Mouse (Mus musculus) bone marrow, adult 2 months (tissue): Measurements from ENCODE around the gene Trappc5. TPM values are rescaled to one million over a fixed set of nuclear protein-coding genes. Genes with fewer than 3 reads are reported as not detected.

Experiments
- H3K27ac ChIP-seq: fragments of 200-500 bp; 2 replicates; pipeline ENCODE4 v1.5.1; 2012; ENCODE audit warnings: low read depth, mild to moderate bottlenecking, control low read depth, inconsistent platforms, low read length; ENCODE audit not compliant: control insufficient read depth, poor library complexity, insufficient read depth
- H3K4me1 ChIP-seq: fragments of 200-500 bp; 2 replicates; pipeline ENCODE4 v1.6.1; 2011; ENCODE audit warnings: low read length; ENCODE audit not compliant: control insufficient read depth, insufficient read depth
- H3K4me3 ChIP-seq: fragments of 200-500 bp; replicated peaks from 2 replicates; pipeline ENCODE3; 2011; ENCODE audit warnings: mild to moderate bottlenecking, low read depth, low read length, control low read depth; ENCODE audit not compliant: control insufficient read depth
- CTCF ChIP-seq: fragments of 200-500 bp; IDR thresholded peaks from 2 replicates; pipeline ENCODE4 v1.5.1; 2011; ENCODE audit warnings: low read length, control low read depth; ENCODE audit not compliant: control insufficient read depth, insufficient read depth
- POLR2A ChIP-seq: fragments of 200-500 bp; IDR thresholded peaks from 2 replicates; pipeline ENCODE4 v1.6.1; 2011; ENCODE audit warnings: low read depth, mild to moderate bottlenecking, control low read depth, low read length, borderline replicate concordance; ENCODE audit not compliant: control insufficient read depth
- WGBS: fragments of 180-500 bp; shearing (Covaris S2); methylation state at CpG from one replicate; pipeline ENCODE4 v1.1.7; 2018; 5-methylcytosine and 5-hydroxymethylcytosine counted together
- polyA plus RNA-seq: library from polyadenylated mRNA; stranded (reverse); fragments of >200 nt; gene quantifications from 2 replicates; pipeline ENCODE4 v1.2.4, GENCODE M21; 2011; ENCODE audit warnings: low replicate concordance; ENCODE audit not compliant: missing spikeins, insufficient read depth, insufficient read length

The Trappc5 gene
- polyA plus RNA-seq, 1 experiment: 10.0 TPM

GRCm38 (mm10) chr8:3705711-3706110, 29.6 kb downstream of the Trappc5 start:
- 37% methylated on average over 4 of the region's 4 CpGs for WGBS
- no peak overlapping the region for H3K4me3 ChIP-seq
- no peak overlapping the region for H3K27ac ChIP-seq
- peaks cover 5% of the 10 kb centered on the region for H3K4me1 ChIP-seq
- TF ChIP-seq POLR2A (no peak), CTCF (peak; percentile 37)

GRCm38 (mm10) chr8:3707611-3708010, 31.5 kb downstream of the Trappc5 start:
- H3K4me3 ChIP-seq: no peak overlapping the region
- WGBS: 78% methylated on average over 7 of the region's 7 CpGs
- H3K27ac ChIP-seq: no peak overlapping the region
- H3K4me1 ChIP-seq: peaks cover 9% of the 10 kb centered on the region
- no peak for TF ChIP-seq CTCF
- no peak for TF ChIP-seq POLR2A

DNA sequence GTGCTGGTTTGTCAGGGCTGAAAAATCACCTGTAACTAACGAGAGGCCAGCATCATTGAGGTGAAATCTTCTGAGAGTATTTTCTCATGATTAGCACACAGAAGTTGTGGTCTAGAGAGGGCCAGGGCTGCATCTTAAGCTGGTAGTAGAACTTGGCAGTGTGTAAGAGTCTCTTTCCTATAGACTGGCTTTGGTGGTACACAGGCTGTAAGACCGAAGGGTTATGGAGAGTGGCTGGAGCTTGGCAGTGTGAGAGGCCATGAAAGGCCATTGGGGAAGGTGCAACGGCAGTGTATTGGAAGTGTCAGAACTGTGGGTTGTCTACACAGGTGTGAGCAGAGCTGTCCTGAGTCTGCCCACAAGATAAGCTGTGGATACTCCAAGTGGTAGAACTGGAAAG, 34.2 kb downstream of the Trappc5 start:
- WGBS: 33% methylated on average over 3 of the region's 3 CpGs
- TF ChIP-seq CTCF (no peak), POLR2A (no peak)
- Histone ChIP-seq H3K27ac (peak overlapping the region; percentile 87), H3K4me1 (peaks cover 9% of the 10 kb centered on the region), H3K4me3 (no peak overlapping the region)

DNA sequence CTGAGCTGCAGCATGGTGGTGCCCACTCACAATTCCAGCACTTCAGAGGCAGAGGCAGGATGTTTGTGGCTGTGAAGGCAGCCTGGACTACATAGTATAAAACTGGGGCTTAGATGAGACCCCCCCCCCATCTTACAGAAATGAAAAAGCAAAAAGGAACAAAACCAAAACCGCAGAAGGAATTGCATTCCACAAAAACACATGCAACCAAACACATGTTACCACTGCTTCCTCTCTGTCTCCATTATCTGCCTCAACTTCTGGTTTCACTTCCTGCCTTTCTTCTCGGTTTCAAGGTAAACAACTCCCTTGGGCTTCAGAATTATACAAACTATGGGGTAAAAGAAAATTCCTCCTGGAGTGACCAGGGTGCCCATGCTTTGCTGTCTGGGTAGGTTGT, 35.5 kb downstream of the Trappc5 start:
- Histone ChIP-seq H3K27ac (peak overlapping the region; percentile 79), H3K4me3 (peak overlapping the region; percentile 47), H3K4me1 (peaks cover 9% of the 10 kb centered on the region)
- TF ChIP-seq POLR2A (no peak), CTCF (no peak)
- 2% methylated on average over 2 of the region's 2 CpGs for WGBS

- no peak for TF ChIP-seq CTCF
- TF ChIP-seq POLR2A: no peak
- Histone ChIP-seq H3K4me3 (no peak overlapping the region), H3K27ac (no peak overlapping the region), H3K4me1 (no peaks in the 10 kb centered on the region)
- WGBS: 85% methylated on average over 12 of the region's 12 CpGs
Observed at GRCm38 (mm10) chr8:3717321-3717954, 41.3 kb downstream of the Trappc5 start.

- no peak overlapping the region for H3K27ac ChIP-seq
- 31% methylated on average over 14 of the region's 14 CpGs for WGBS
- no peak overlapping the region for H3K4me3 ChIP-seq
- no peaks in the 10 kb centered on the region for H3K4me1 ChIP-seq
- peak; percentile 99 for TF ChIP-seq CTCF
- TF ChIP-seq POLR2A: no peak
Observed at GRCm38 (mm10) chr8:3718559-3718958, 42.5 kb downstream of the Trappc5 start.

- TF ChIP-seq POLR2A: no peak
- no peak for TF ChIP-seq CTCF
- Histone ChIP-seq H3K27ac (no peak within 1 kb of the TSS), H3K4me3 (no peak within 1 kb of the TSS), H3K4me1 (no peaks in the 10 kb centered on the region)
- 65% methylated on average over 5 of the region's 5 CpGs for WGBS
Observed at GRCm38 (mm10) chr8:3720551-3720950, 44.5 kb downstream of the Trappc5 start, which contains the start of gene Clec4g. Gene Clec4g (minus strand): TSS chr8:3720651.

- no peaks in the 10 kb centered on the region for H3K4me1 ChIP-seq
- 35% methylated on average over 1 of the region's 1 CpGs for WGBS
- TF ChIP-seq CTCF (no peak), POLR2A (no peak)
- no peak overlapping the region for H3K27ac ChIP-seq
- H3K4me3 ChIP-seq: no peak overlapping the region
Observed at GRCm38 (mm10) chr8:3721041-3721440, 44.9 kb downstream of the Trappc5 start.

Other genes with a start within 250 kb of the Trappc5 start
- gene Pex11g, start 208.6 kb upstream of the Trappc5 start, polyA plus RNA-seq: 1.7 and 2.6 TPM in 2 replicates
- gene Tex45, start 205.4 kb upstream of the Trappc5 start, polyA plus RNA-seq: 1.00 TPM in 1 of 2 replicates, not detected in the other
- 3.9 and 5.8 TPM in 2 replicates for gene Zfp358, start 183.2 kb upstream of the Trappc5 start, polyA plus RNA-seq
- 97.4 and 154 TPM in 2 replicates for gene Mcoln1, start 175.8 kb upstream of the Trappc5 start, polyA plus RNA-seq
- 36.3 and 52.7 TPM in 2 replicates for gene Pnpla6, start 160.9 kb upstream of the Trappc5 start, polyA plus RNA-seq
- not detected in 2 replicates for gene C330021F23Rik, start 108.3 kb upstream of the Trappc5 start, polyA plus RNA-seq
- gene Camsap3, start 89.0 kb upstream of the Trappc5 start, polyA plus RNA-seq: 1.1 and 4.1 TPM in 2 replicates
- 22.4 and 40.3 TPM in 2 replicates for gene Xab2, start 55.0 kb upstream of the Trappc5 start, polyA plus RNA-seq
- 162 and 227 TPM in 2 replicates for gene Pet100, start 54.8 kb upstream of the Trappc5 start, polyA plus RNA-seq
- gene Pcp2, start 50.8 kb upstream of the Trappc5 start, polyA plus RNA-seq: not detected in 2 replicates
- 229 and 373 TPM in 2 replicates for gene Stxbp2, start 45.3 kb upstream of the Trappc5 start, polyA plus RNA-seq
- 3.0 TPM in 1 of 2 replicates, not detected in the other for gene Retn, start 20.5 kb upstream of the Trappc5 start, polyA plus RNA-seq
- gene Mcemp1, start 10.5 kb upstream of the Trappc5 start, polyA plus RNA-seq: 38.3 and 142 TPM in 2 replicates
- 10.9 TPM in 1 of 2 replicates, not detected in the other for gene Fcor, start 3.9 kb upstream of the Trappc5 start, polyA plus RNA-seq
- gene Fcer2a, start 17.9 kb downstream of the Trappc5 start, polyA plus RNA-seq: 16.8 and 37.3 TPM in 2 replicates
- gene Clec4g, start 44.4 kb downstream of the Trappc5 start, polyA plus RNA-seq: not detected in 2 replicates
- gene Cd209a, start 72.7 kb downstream of the Trappc5 start, polyA plus RNA-seq: 1.3 and 3.4 TPM in 2 replicates
- not detected in 2 replicates for gene Cd209e, start 178.0 kb downstream of the Trappc5 start, polyA plus RNA-seq
- gene Cd209d, start 202.3 kb downstream of the Trappc5 start, polyA plus RNA-seq: 2.2 and 3.1 TPM in 2 replicates